Mouse (Mus musculus) embryonic facial prominence, embryonic 15.5 days (tissue): ENCODE results near the gene Gdf2. TPM values are rescaled to one million over a fixed set of nuclear protein-coding genes. Genes with fewer than 3 reads are reported as not detected.

Experiments used
- polyA plus RNA-seq: library from polyadenylated mRNA; unstranded; fragments of >200 nt; fragmentation: Nextera tagmentation; extraction: Ambion mirVana; gene quantifications from 2 replicates; pipeline ENCODE4 v1.2.1, GENCODE M21; 2015

Gene Gdf2
- polyA plus RNA-seq, 1 experiment from 2014 or later, result not detected

Other genes starting within 250 kb of the Gdf2 start
- gene Gdf10, start 17.5 kb upstream of the Gdf2 start, polyA plus RNA-seq, result 32.1 and 37.0 TPM in 2 replicates
- 0.04 TPM in 1 of 2 replicates, not detected in the other for gene Rbp3, start 13.0 kb downstream of the Gdf2 start, polyA plus RNA-seq
- gene Zfp488, start 37.7 kb downstream of the Gdf2 start, polyA plus RNA-seq, result 0.32 and 0.33 TPM in 2 replicates
- not detected in 2 replicates for gene Gm30083, start 74.1 kb downstream of the Gdf2 start, polyA plus RNA-seq
- not detected in 2 replicates for gene Gm5460, start 75.7 kb downstream of the Gdf2 start, polyA plus RNA-seq
- gene Antxrl, start 111.7 kb downstream of the Gdf2 start, polyA plus RNA-seq, result not detected in 2 replicates
- 80.4 and 86.4 TPM in 2 replicates for gene Anxa8, start 144.9 kb downstream of the Gdf2 start, polyA plus RNA-seq
- gene A630023A22Rik, start 161.7 kb downstream of the Gdf2 start, polyA plus RNA-seq, result 0.41 TPM in 1 of 2 replicates, not detected in the other
- gene Npy4r, start 211.4 kb downstream of the Gdf2 start, polyA plus RNA-seq, result 0.22 and 0.35 TPM in 2 replicates